17 mouse cellular contexts compared by ENCODE assay signal in the genomic region with DNA sequence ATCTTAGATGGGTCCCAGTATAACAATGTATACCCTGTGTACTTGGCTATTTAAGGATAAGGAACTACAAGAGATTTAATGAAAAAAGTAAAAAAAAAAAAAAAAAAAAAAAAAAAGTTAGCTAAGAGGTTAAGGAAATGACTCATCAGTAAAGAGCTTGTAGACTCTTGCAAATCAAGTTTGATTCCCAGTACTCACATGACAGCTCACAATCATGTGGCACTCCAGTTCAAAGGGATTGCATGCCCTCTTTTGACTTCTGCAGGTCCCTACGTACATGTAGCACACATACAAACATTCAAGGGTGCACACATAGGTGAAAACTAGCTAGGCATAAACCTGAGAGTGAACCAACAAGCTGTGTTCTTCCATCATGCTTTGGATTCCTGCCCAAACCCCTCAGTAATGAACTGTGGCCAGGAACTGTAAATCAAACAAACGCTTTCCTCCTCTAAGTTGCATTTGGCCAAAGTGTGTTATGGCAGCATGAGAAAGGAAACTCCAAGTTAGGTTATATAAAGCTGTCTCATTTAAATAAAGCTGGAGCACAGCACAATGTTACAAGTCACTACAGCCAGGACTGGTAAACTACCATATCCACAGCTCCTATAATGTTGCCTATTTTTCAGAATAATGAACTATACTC. TPM values are rescaled to one million over a fixed set of nuclear protein-coding genes. Genes with fewer than 3 reads are reported as not detected.
A peak's percentile ranks its signal among the peaks of the same experiment; 100 is the strongest.
DNase-seq lines count a peak whose midpoint lies in the region; ATAC-seq and TF ChIP-seq lines count a peak whose summit lies in the region.
"Had no signal": no experiment of that assay in that cellular context is flagged by ENCODE, and none has a peak within 500 bp of the region (broad histone marks: within the 10 kb centered on the region; RNA-seq: fewer than 3 reads in every experiment).

No protein-coding gene starts in this region.

- no peak for TF ChIP-seq POLR2A in CH12.LX (IDR thresholded peaks at IDR 0.05; ENCODE audit: low read depth, low read length)

- no peaks in the 10 kb centered on the region for H3K27me3 ChIP-seq in kidney, postnatal 0 days (ENCODE audit: insufficient read depth, low read length)
- no peaks in the 10 kb centered on the region for H3K27me3 ChIP-seq in CH12.LX (replicated peaks)
- no peaks in the 10 kb centered on the region for H3K27me3 ChIP-seq in forebrain, embryonic 10.5 days (ENCODE audit: poor library complexity, severe bottlenecking)
- H3K27me3 ChIP-seq: stomach, embryonic 15.5 days had no signal

- H3K4me2 ChIP-seq in kidney, postnatal 0 days (ENCODE audit: low read length): no peak overlapping the region
- H3K4me2 ChIP-seq in CH12.LX (ENCODE audit: insufficient read depth, low read depth, poor library complexity, severe bottlenecking): no peak overlapping the region
- H3K4me2 ChIP-seq: hindbrain, embryonic 14.5 days; stomach, embryonic 15.5 days had no signal

- 31% methylated on average over 2 of the region's 2 CpGs for WGBS in kidney, postnatal 0 days
- WGBS in forebrain, embryonic 10.5 days: 93% methylated on average over 2 of the region's 2 CpGs

- H3K36me3 ChIP-seq in kidney, postnatal 0 days (ENCODE audit: insufficient read depth, low read length): no peaks in the 10 kb centered on the region
- no peaks in the 10 kb centered on the region for H3K36me3 ChIP-seq in CH12.LX (replicated peaks in 1 of 2; ENCODE audit: control insufficient read depth in 1 of 2, insufficient read depth in 1 of 2, low read length in 1 of 2)
- no peaks in the 10 kb centered on the region for H3K36me3 ChIP-seq in forebrain, embryonic 10.5 days (replicated peaks)
- H3K36me3 ChIP-seq: stomach, embryonic 15.5 days had no signal

- H3K79me2 ChIP-seq in CH12.LX (replicated peaks; ENCODE audit: control insufficient read depth, extremely low read depth, insufficient read depth, poor library complexity, severe bottlenecking): no peaks in the 10 kb centered on the region

- H3K9ac ChIP-seq in kidney, postnatal 0 days (ENCODE audit: low read depth, low read length): no peak overlapping the region
- H3K9ac ChIP-seq in CH12.LX (ENCODE audit: insufficient read depth, low read depth): no peak overlapping the region
- H3K9ac ChIP-seq: hindbrain, embryonic 14.5 days; stomach, embryonic 15.5 days had no signal

- 0 out of 2 replicates have a peak, but pooled peaks cover 3% of the 10 kb centered on the region for H3K4me1 ChIP-seq in kidney, postnatal 0 days (replicated peaks; ENCODE audit: insufficient read depth, low read length)
- peaks cover 8 to 22% of the 10 kb centered on the region in 2 experiments for H3K4me1 ChIP-seq in CH12.LX (ENCODE audit: control insufficient read depth in 1 of 2, insufficient read depth in 2 of 2)
- H3K4me1 ChIP-seq in forebrain, embryonic 10.5 days: no peaks in the 10 kb centered on the region
- H3K4me1 ChIP-seq: stomach, embryonic 15.5 days had no signal

- H3K27ac ChIP-seq in kidney, postnatal 0 days: no peak overlapping the region
- H3K27ac ChIP-seq in CH12.LX (ENCODE audit: insufficient read depth, low read depth): no peak overlapping the region
- H3K27ac ChIP-seq in forebrain, embryonic 10.5 days: no peak overlapping the region
- H3K27ac ChIP-seq: hindbrain, embryonic 14.5 days; stomach, embryonic 15.5 days had no signal

- TF ChIP-seq CTCF in kidney, postnatal 0 days (IDR thresholded peaks at IDR 0.05; ENCODE audit: low read depth): no peak
- TF ChIP-seq CTCF in CH12.LX (conservative IDR thresholded peaks at IDR 0.05 in 1 of 2, IDR thresholded peaks at IDR 0.05 in 1 of 2; ENCODE audit: low read depth in 2 of 2, low read length in 2 of 2): no peak

- no peak overlapping the region for H3K4me3 ChIP-seq in kidney, postnatal 0 days (replicated peaks; ENCODE audit: low read depth, low read length)
- H3K4me3 ChIP-seq in CH12.LX (replicated peaks in 1 of 3; ENCODE audit: low read depth in 2 of 3, low read length in 2 of 3, poor library complexity in 1 of 3): no peak overlapping the region
- no peak overlapping the region for H3K4me3 ChIP-seq in forebrain, embryonic 10.5 days
- H3K4me3 ChIP-seq: stomach, embryonic 15.5 days had no signal

- H3K9me3 ChIP-seq in kidney, postnatal 0 days (replicated peaks; ENCODE audit: low read length): no peaks in the 10 kb centered on the region
- H3K9me3 ChIP-seq in CH12.LX (replicated peaks; ENCODE audit: low read length): no peaks in the 10 kb centered on the region
- H3K9me3 ChIP-seq in forebrain, embryonic 10.5 days: no peaks in the 10 kb centered on the region
- H3K9me3 ChIP-seq: stomach, embryonic 15.5 days had no signal

- no peak; the same call in 1 of the 2 replicates for TF ChIP-seq RAD21 in CH12.LX (IDR thresholded peaks at IDR 0.05; ENCODE audit: low read depth, low read length)

- dilution Hi-C loops in CH12.LX (cut with MboI; ENCODE audit: extremely low pct_ligation_motif_present, extremely low pct_unique_long_range_greater_than_20kb, low sequenced_read_pairs): no loop called here

- ATAC-seq in kidney, postnatal 0 days (replicated peaks; ENCODE audit: low FRiP score, low read depth): no peak
- ATAC-seq in granulocyte monocyte progenitor cell, adult 5-6 weeks (replicated peaks; ENCODE audit: poor library complexity, severe bottlenecking): peak; percentile 74

- peak; percentile 52 for DNase-seq in kidney, postnatal 0 days (ENCODE audit: low spot score)
- DNase-seq in kidney, adult 8-10 months: no peak
- DNase-seq in 3T3-L1 (ENCODE audit: low read depth, low spot score) (peak; percentile 82), CH12.LX (ENCODE audit: extremely low read depth) (peak; percentile 21)
- DNase-seq in thymus, postnatal 14 days: no peak
- no peak for DNase-seq in forebrain, embryonic 10.5 days (ENCODE audit: extremely low spot score, low spot score)
- no peak for DNase-seq in gastrocnemius, adult 8-10 months (ENCODE audit: low spot score in 2 of 2)

- in situ Hi-C loops in CH12.LX (cut with MboI; ENCODE audit: low pct_ligation_motif_present, low pct_unique_long_range_greater_than_20kb, low sequenced_read_pairs): no loop called here

- peak; percentile 49 for TF ChIP-seq EP300 in CH12.LX (IDR thresholded peaks at IDR 0.05; ENCODE audit: low read length)

TF ChIP-seq in CH12.LX, 34 proteins besides CTCF, POLR2A, EP300 and RAD21:
- TF ChIP-seq KAT2A (IDR thresholded peaks at IDR 0.05; ENCODE audit: insufficient replicate concordance, low read length) (no peak), JUND (conservative IDR thresholded peaks at IDR 0.05; ENCODE audit: low read depth, low read length) (peak; percentile 50; the same call in 1 of the 2 replicates), ZNF384 (IDR thresholded peaks at IDR 0.05; ENCODE audit: low read depth, low read length) (peak; percentile 84), BHLHE40 (IDR thresholded peaks at IDR 0.05; ENCODE audit: low read depth, low read length) (peak; percentile 42; the same call in 1 of the 2 replicates)

RNA-seq across cellular contexts. Expression of gene Mmp27, which starts 1.6 kb away (rescaled TPM):
- not detected in 2 replicates for polyA plus RNA-seq in kidney, postnatal 0 days (2015; fragmentation: Nextera tagmentation; extraction: Ambion mirVana)
- total RNA-seq in CH12.LX (2012; rRNA removed) (not detected in 2 replicates), CH12.LX (2014; rRNA removed) (not detected in 2 replicates)
- polyA plus RNA-seq in CH12.LX (2012; ENCODE audit: insufficient read length, low read depth): not detected in 2 replicates
- total RNA-seq in granulocyte monocyte progenitor cell, adult 5-6 weeks (2014; fragmentation: Nextera tagmentation): not detected in 2 replicates
- 0.47 TPM in 1 of 2 replicates, not detected in the other for total RNA-seq in granulocyte monocyte progenitor cell, adult 5-6 weeks (2017)
- polyA plus RNA-seq in forebrain, embryonic 10.5 days (2016; fragmentation: Nextera tagmentation; extraction: Ambion mirVana): not detected in 2 replicates
- total RNA-seq in gastrocnemius, adult 8-10 months (2022): under 1 TPM in 2 of 4 experiments, not detected in 2; 0.17 to 0.20 TPM
- total RNA-seq: ES-E14; left cerebral cortex, postnatal 14 days had no signal
- polyA plus RNA-seq: cortical plate, adult 2 months; forebrain, embryonic 11.5 days; heart, embryonic 14.5 days; hindbrain, embryonic 14.5 days had no signal

RNA-seq across cellular contexts. Expression of gene Mmp8, which starts 14.5 kb away (rescaled TPM):
- polyA plus RNA-seq in kidney, postnatal 0 days (2015; fragmentation: Nextera tagmentation; extraction: Ambion mirVana): 0.86 and 1.3 TPM in 2 replicates
- total RNA-seq in CH12.LX (2012; rRNA removed) (not detected in 2 replicates), CH12.LX (2014; rRNA removed) (not detected in 2 replicates)
- polyA plus RNA-seq in CH12.LX (2012; ENCODE audit: insufficient read length, low read depth): not detected in 2 replicates
- 2.3 and 4.7 TPM in 2 replicates for total RNA-seq in granulocyte monocyte progenitor cell, adult 5-6 weeks (2014; fragmentation: Nextera tagmentation)
- 14.0 and 15.2 TPM in 2 replicates for total RNA-seq in granulocyte monocyte progenitor cell, adult 5-6 weeks (2017)
- polyA plus RNA-seq in forebrain, embryonic 10.5 days (2016; fragmentation: Nextera tagmentation; extraction: Ambion mirVana): 0.15 TPM in 1 of 2 replicates, not detected in the other
- not detected for total RNA-seq in gastrocnemius, adult 8-10 months (2022)
- total RNA-seq: ES-E14; left cerebral cortex, postnatal 14 days had no signal
- polyA plus RNA-seq: cortical plate, adult 2 months; forebrain, embryonic 11.5 days; urinary bladder, adult 2 months had no signal

RNA-seq across cellular contexts. Expression of gene Mmp20, which starts 55.2 kb away (rescaled TPM):
- 0.13 and 0.20 TPM in 2 replicates for polyA plus RNA-seq in kidney, postnatal 0 days (2015; fragmentation: Nextera tagmentation; extraction: Ambion mirVana)
- total RNA-seq in CH12.LX (2012; rRNA removed): 0.04 TPM in 1 of 2 replicates, not detected in the other
- 0.07 and 0.11 TPM in 2 replicates for total RNA-seq in CH12.LX (2014; rRNA removed)
- not detected in 2 replicates for polyA plus RNA-seq in CH12.LX (2012; ENCODE audit: insufficient read length, low read depth)
- not detected in 2 replicates for total RNA-seq in granulocyte monocyte progenitor cell, adult 5-6 weeks (2014; fragmentation: Nextera tagmentation)
- total RNA-seq in granulocyte monocyte progenitor cell, adult 5-6 weeks (2017): not detected in 2 replicates
- not detected in 2 replicates for polyA plus RNA-seq in forebrain, embryonic 10.5 days (2016; fragmentation: Nextera tagmentation; extraction: Ambion mirVana)
- not detected for total RNA-seq in gastrocnemius, adult 8-10 months (2022)
- total RNA-seq: adrenal gland, adult 18-20 months; left cerebral cortex, postnatal 14 days had no signal
- polyA plus RNA-seq: cortical plate, adult 2 months; forebrain, embryonic 11.5 days; heart, embryonic 14.5 days; hindbrain, embryonic 14.5 days; stomach, embryonic 15.5 days; urinary bladder, adult 2 months had no signal

Comparison
In these comparisons a context has a peak if more than half of its experiments do, and no peak if none do; other contexts are left out.
1. DNase-seq: peak in kidney, postnatal 0 days (single experiment), 3T3-L1 (single experiment) and CH12.LX (single experiment); none in kidney, adult 8-10 months (0 of 2), thymus, postnatal 14 days (single experiment), forebrain, embryonic 10.5 days (single experiment) and gastrocnemius, adult 8-10 months (0 of 2).